Mouse (Mus musculus): ENCODE data around the gene Ssh2.
"Not testable (repeated sequence)": the region's sequence is repeated elsewhere in the genome, so short reads cannot be mapped to it uniquely, and the experiment has no call there.

Gene Ssh2

GRCm38 (mm10) chr11:77348142-77348741 lies 132.2 kb downstream of the Ssh2 start:
- DNase-seq (ENCODE audit: low read depth), result peak; percentile 93

GRCm38 (mm10) chr11:77348985-77349384 lies 132.9 kb downstream of the Ssh2 start:
- DNase-seq (ENCODE audit: low read depth), result peak; percentile 91

- peak; percentile 36 for DNase-seq (ENCODE audit: low read depth)
Observed at GRCm38 (mm10) chr11:77349698-77350097, 133.6 kb downstream of the Ssh2 start.

- no peak for DNase-seq (ENCODE audit: low read depth)
Observed at GRCm38 (mm10) chr11:77355055-77355454, 139.0 kb downstream of the Ssh2 start.

- no peak for DNase-seq (ENCODE audit: low read depth)
Observed at GRCm38 (mm10) chr11:77357839-77358238, 141.8 kb downstream of the Ssh2 start.

GRCm38 (mm10) chr11:77363476-77363875 lies 147.4 kb downstream of the Ssh2 start:
- DNase-seq (ENCODE audit: low read depth), result no peak

- no peak for DNase-seq (ENCODE audit: low read depth)
Observed at GRCm38 (mm10) chr11:77364376-77364775, 148.3 kb downstream of the Ssh2 start.

- no peak for DNase-seq (ENCODE audit: low read depth)
Observed at GRCm38 (mm10) chr11:77365706-77366386, 149.8 kb downstream of the Ssh2 start.

GRCm38 (mm10) chr11:77367541-77368270 lies 151.6 kb downstream of the Ssh2 start:
- no peak for DNase-seq (ENCODE audit: low read depth)

- no peak for DNase-seq (ENCODE audit: low read depth)
Observed at GRCm38 (mm10) chr11:77369188-77369840, 153.2 kb downstream of the Ssh2 start.

- DNase-seq (ENCODE audit: low read depth), result no peak
Observed at GRCm38 (mm10) chr11:77369841-77370191, 153.7 kb downstream of the Ssh2 start.

GRCm38 (mm10) chr11:77371088-77371487 lies 155.0 kb downstream of the Ssh2 start:
- peak; percentile 79 for DNase-seq (ENCODE audit: low read depth)

- no peak for DNase-seq (ENCODE audit: low read depth)
Observed at GRCm38 (mm10) chr11:77371696-77372095, 155.6 kb downstream of the Ssh2 start.

GRCm38 (mm10) chr11:77372196-77372904 lies 156.3 kb downstream of the Ssh2 start:
- peak; percentile 67 for DNase-seq (ENCODE audit: low read depth)

GRCm38 (mm10) chr11:77378622-77379021 lies 162.5 kb downstream of the Ssh2 start:
- no peak for DNase-seq (ENCODE audit: low read depth)

GRCm38 (mm10) chr11:77381174-77381573 lies 165.1 kb downstream of the Ssh2 start:
- DNase-seq (ENCODE audit: low read depth), result no peak

- DNase-seq (ENCODE audit: low read depth), result no peak
Observed at GRCm38 (mm10) chr11:77384151-77384550, 168.1 kb downstream of the Ssh2 start.

- peak; percentile 94 for DNase-seq (ENCODE audit: low read depth)
Observed at GRCm38 (mm10) chr11:77385706-77386690, 169.9 kb downstream of the Ssh2 start.

GRCm38 (mm10) chr11:77388197-77388596 lies 172.1 kb downstream of the Ssh2 start:
- not testable (repeated sequence) for DNase-seq (ENCODE audit: low read depth)

- DNase-seq (ENCODE audit: low read depth), result no peak
Observed at GRCm38 (mm10) chr11:77395539-77395938, 179.5 kb downstream of the Ssh2 start.

- no peak for DNase-seq (ENCODE audit: low read depth)
Observed at GRCm38 (mm10) chr11:77402508-77402907, 186.4 kb downstream of the Ssh2 start.

Measured in naive thymus-derived CD4-positive, alpha-beta T cell, adult 2 months (primary cell).